Mouse (Mus musculus) midbrain, embryonic 15.5 days (tissue): ENCODE data around the gene Prkn. TPM values are rescaled to one million over a fixed set of nuclear protein-coding genes. Genes with fewer than 3 reads are reported as not detected.

Experiments
- ATAC-seq: fragments of 200-750 bp; cut with Nextera tagmentation; replicated peaks from 2 replicates; pipeline ENCODE4 v1.8.0; 2017; ENCODE audit warnings: moderate TSS enrichment
- H3K27ac ChIP-seq: fragments of 300-500 bp; sonication (generic); 2 replicates; pipeline ENCODE4 v1.5.1; 2015; ENCODE audit warnings: mild to moderate bottlenecking, inconsistent platforms
- H3K27me3 ChIP-seq: fragments of 300-500 bp; sonication (generic); replicated peaks from 2 replicates; pipeline ENCODE4 v1.6.1; 2015; ENCODE audit warnings: inconsistent platforms
- H3K36me3 ChIP-seq: fragments of 300-500 bp; sonication (generic); replicated peaks from 2 replicates; pipeline ENCODE4 v1.6.1; 2015; ENCODE audit warnings: inconsistent platforms
- H3K4me1 ChIP-seq: fragments of 300-500 bp; sonication (generic); 2 replicates; pipeline ENCODE4 v1.6.1; 2015; ENCODE audit warnings: inconsistent platforms
- H3K4me2 ChIP-seq: fragments of 300-500 bp; sonication (generic); 2 replicates; pipeline ENCODE4 v1.6.1; 2015; ENCODE audit warnings: inconsistent platforms, mild to moderate bottlenecking, moderate library complexity
- H3K4me3 ChIP-seq: fragments of 300-500 bp; sonication (generic); 2 replicates; pipeline ENCODE4 v1.5.1; 2015; ENCODE audit warnings: mild to moderate bottlenecking, inconsistent platforms
- H3K9ac ChIP-seq: fragments of 300-500 bp; sonication (generic); 2 replicates; pipeline ENCODE4 v1.6.1; 2015; ENCODE audit warnings: mild to moderate bottlenecking, inconsistent platforms
- H3K9me3 ChIP-seq: fragments of 300-500 bp; sonication (generic); 2 replicates; pipeline ENCODE4 v1.6.1; 2016; ENCODE audit warnings: inconsistent platforms
- WGBS: fragments of 180-500 bp; shearing (Covaris S2); methylation state at CpG from one replicate; pipeline ENCODE4 v1.1.7; 2015; ENCODE audit warnings: mixed read lengths; 5-methylcytosine and 5-hydroxymethylcytosine counted together
- polyA plus RNA-seq: library from polyadenylated mRNA; unstranded; fragments of >200 nt; fragmentation: Nextera tagmentation; extraction: Ambion mirVana; gene quantifications from 2 replicates; pipeline ENCODE4 v1.2.1, GENCODE M21; 2015

Gene Prkn
- polyA plus RNA-seq, 1 experiment from 2014 or later = 4.8 TPM

- Histone ChIP-seq H3K36me3 (no peaks in the 10 kb centered on the region), H3K4me2 (no peak overlapping the region)
- ATAC-seq = peak; percentile 61; the same call in 1 of the 2 replicates
Measured at GRCm38 (mm10) chr17:11949551-11950197, 1109.5 kb downstream of the Prkn start.

GRCm38 (mm10) chr17:11950198-11950594 is 1110.0 kb downstream of the Prkn start:
- Histone ChIP-seq H3K27me3 (no peaks in the 10 kb centered on the region), H3K27ac (peak overlapping the region; percentile 56), H3K9ac (no peak overlapping the region), H3K4me3 (no peak overlapping the region), H3K9me3 (no peaks in the 10 kb centered on the region), H3K36me3 (no peaks in the 10 kb centered on the region), H3K4me1 (peaks cover 22% of the 10 kb centered on the region), H3K4me2 (no peak overlapping the region)
- 73% methylated on average over 8 of the region's 8 CpGs for WGBS
- no peak for ATAC-seq

More at GRCm38 (mm10) chr17:11949551-11950197, 1109.5 kb downstream of the Prkn start:
- Histone ChIP-seq H3K27ac (peak overlapping the region; percentile 56), H3K9me3 (no peaks in the 10 kb centered on the region), H3K4me1 (peaks cover 22% of the 10 kb centered on the region), H3K9ac (no peak overlapping the region), H3K27me3 (no peaks in the 10 kb centered on the region), H3K4me3 (no peak overlapping the region)
- WGBS = 38% methylated on average over 10 of the region's 10 CpGs

GRCm38 (mm10) chr17:11955317-11955716 is 1115.1 kb downstream of the Prkn start:
- H3K27ac ChIP-seq = no peak overlapping the region
- H3K9me3 ChIP-seq = no peaks in the 10 kb centered on the region
- H3K4me2 ChIP-seq = no peak overlapping the region
- WGBS = 84% methylated on average over 6 of the region's 6 CpGs
- no peak for ATAC-seq
- H3K4me1 ChIP-seq = peaks cover 4% of the 10 kb centered on the region
- no peaks in the 10 kb centered on the region for H3K27me3 ChIP-seq
- no peak overlapping the region for H3K9ac ChIP-seq
- no peak overlapping the region for H3K4me3 ChIP-seq
- no peaks in the 10 kb centered on the region for H3K36me3 ChIP-seq

- ATAC-seq = no peak
- no peaks in the 10 kb centered on the region for H3K36me3 ChIP-seq
- no peak overlapping the region for H3K4me2 ChIP-seq
- no peaks in the 10 kb centered on the region for H3K27me3 ChIP-seq
- no peak overlapping the region for H3K4me3 ChIP-seq
- no peak overlapping the region for H3K9ac ChIP-seq
- H3K27ac ChIP-seq = no peak overlapping the region
- WGBS = 84% methylated on average over 8 of the region's 8 CpGs
- peaks cover 5% of the 10 kb centered on the region for H3K4me1 ChIP-seq
- H3K9me3 ChIP-seq = no peaks in the 10 kb centered on the region
Measured at GRCm38 (mm10) chr17:11960492-11960891, 1120.3 kb downstream of the Prkn start.

- WGBS = 26% methylated on average over 11 of the region's 11 CpGs
- Histone ChIP-seq H3K27me3 (no peaks in the 10 kb centered on the region), H3K9ac (no peak overlapping the region), H3K4me1 (peaks cover 5% of the 10 kb centered on the region), H3K4me2 (peak overlapping the region; percentile 17; the same call in 1 of the 2 replicates), H3K4me3 (no peak overlapping the region), H3K36me3 (no peaks in the 10 kb centered on the region), H3K9me3 (no peaks in the 10 kb centered on the region), H3K27ac (peak overlapping the region; percentile 66)
- ATAC-seq = 0 out of 2 replicates have a peak, but pooled peaks have one; percentile 33
Measured at GRCm38 (mm10) chr17:11962808-11963207, 1122.6 kb downstream of the Prkn start.

- H3K9ac ChIP-seq = no peak overlapping the region
- no peak for ATAC-seq
- peaks cover 12% of the 10 kb centered on the region for H3K4me1 ChIP-seq
Measured at GRCm38 (mm10) chr17:11970160-11970559, 1130.0 kb downstream of the Prkn start.

GRCm38 (mm10) chr17:11972550-11972949 is 1132.4 kb downstream of the Prkn start:
- Histone ChIP-seq H3K27me3 (no peaks in the 10 kb centered on the region), H3K36me3 (no peaks in the 10 kb centered on the region), H3K9me3 (no peaks in the 10 kb centered on the region), H3K9ac (no peak overlapping the region), H3K27ac (peak overlapping the region; percentile 76), H3K4me3 (no peak overlapping the region), H3K4me2 (peak overlapping the region; percentile 37), H3K4me1 (peaks cover 13% of the 10 kb centered on the region)
- ATAC-seq = no peak
- WGBS = 7% methylated on average over 9 of the region's 9 CpGs

More at GRCm38 (mm10) chr17:11970160-11970559, 1130.0 kb downstream of the Prkn start:
- no peak overlapping the region for H3K4me3 ChIP-seq
- no peaks in the 10 kb centered on the region for H3K36me3 ChIP-seq
- H3K27me3 ChIP-seq = no peaks in the 10 kb centered on the region
- no peak overlapping the region for H3K27ac ChIP-seq
- no peaks in the 10 kb centered on the region for H3K9me3 ChIP-seq
- no peak overlapping the region for H3K4me2 ChIP-seq
- WGBS = 77% methylated on average over 1 of the region's 1 CpGs

- H3K27ac ChIP-seq = no peak overlapping the region
- 0 out of 2 replicates have a peak overlapping the region, but pooled peaks have one; percentile 9 for H3K4me2 ChIP-seq
- H3K9me3 ChIP-seq = no peaks in the 10 kb centered on the region
- WGBS = 45% methylated on average over 13 of the region's 13 CpGs
- no peaks in the 10 kb centered on the region for H3K27me3 ChIP-seq
- no peak overlapping the region for H3K4me3 ChIP-seq
- no peaks in the 10 kb centered on the region for H3K36me3 ChIP-seq
- no peak overlapping the region for H3K9ac ChIP-seq
- H3K4me1 ChIP-seq = peaks cover 19% of the 10 kb centered on the region
- ATAC-seq = no peak
Measured at GRCm38 (mm10) chr17:11972969-11973787, 1133.0 kb downstream of the Prkn start.

- Histone ChIP-seq H3K27me3 (no peaks in the 10 kb centered on the region), H3K9me3 (no peaks in the 10 kb centered on the region), H3K4me2 (no peak overlapping the region), H3K36me3 (no peaks in the 10 kb centered on the region), H3K4me1 (peaks cover 24% of the 10 kb centered on the region), H3K4me3 (no peak overlapping the region), H3K27ac (no peak overlapping the region), H3K9ac (no peak overlapping the region)
- 37% methylated on average over 7 of the region's 7 CpGs for WGBS
- ATAC-seq = no peak
Measured at GRCm38 (mm10) chr17:11975062-11975607, 1135.0 kb downstream of the Prkn start.

- no peak; the same call in 1 of the 2 replicates for ATAC-seq
- H3K4me3 ChIP-seq = no peak overlapping the region
- peak overlapping the region; percentile 6; the same call in 1 of the 2 replicates for H3K27ac ChIP-seq
- no peaks in the 10 kb centered on the region for H3K27me3 ChIP-seq
- H3K4me1 ChIP-seq = peaks cover 15% of the 10 kb centered on the region
- H3K36me3 ChIP-seq = no peaks in the 10 kb centered on the region
- no peaks in the 10 kb centered on the region for H3K9me3 ChIP-seq
- WGBS = 24% methylated on average over 17 of the region's 17 CpGs
- no peak overlapping the region for H3K4me2 ChIP-seq
- H3K9ac ChIP-seq = no peak overlapping the region
Measured at GRCm38 (mm10) chr17:11978260-11978821, 1138.2 kb downstream of the Prkn start.

GRCm38 (mm10) chr17:11981666-11982065 is 1141.5 kb downstream of the Prkn start:
- Histone ChIP-seq H3K4me1 (peaks cover 12% of the 10 kb centered on the region), H3K27me3 (no peaks in the 10 kb centered on the region), H3K4me3 (no peak overlapping the region), H3K4me2 (no peak overlapping the region), H3K9ac (no peak overlapping the region), H3K27ac (no peak overlapping the region), H3K9me3 (no peaks in the 10 kb centered on the region), H3K36me3 (no peaks in the 10 kb centered on the region)
- 77% methylated on average over 9 of the region's 9 CpGs for WGBS
- ATAC-seq = no peak
